Mouse (Mus musculus): ENCODE measurements around the gene Efna3. TPM values are rescaled to one million over a fixed set of nuclear protein-coding genes. Genes with fewer than 3 reads are reported as not detected.

Gene Efna3
- total and polyA plus RNA-seq, 2 experiments from 2014 or later, result 52.3 to 115 TPM

GRCm38 (mm10) chr3:89336529-89336928 lies 13.8 kb upstream of the Efna3 start:
- DNase-seq (ENCODE audit: low spot score) (no peak), ATAC-seq (ENCODE audit: low FRiP score) (no peak)
- Histone ChIP-seq H3K27me3 (ENCODE audit: insufficient read depth, low read length) (no peaks in the 10 kb centered on the region), H3K9ac (replicated peaks; ENCODE audit: low read length, poor library complexity, severe bottlenecking) (no peak overlapping the region), H3K4me2 (ENCODE audit: low read depth, low read length, poor library complexity, severe bottlenecking) (peak overlapping the region; percentile 98), H3K27ac (ENCODE audit: low read depth, low read length) (no peak overlapping the region), H3K4me3 (ENCODE audit: low read depth, low read length) (peak overlapping the region; percentile 80; the same call in 1 of the 2 replicates), H3K36me3 (ENCODE audit: insufficient read depth, low read length) (peaks cover 2% of the 10 kb centered on the region; the same call in 1 of the 2 replicates), H3K9me3 (ENCODE audit: low read length) (no peaks in the 10 kb centered on the region), H3K4me1 (ENCODE audit: insufficient read depth, low read length) (peaks cover 7% of the 10 kb centered on the region; the same call in 1 of the 2 replicates)
- 20% methylated on average over 6 of the region's 6 CpGs for WGBS
- no peak for TF ChIP-seq CTCF (IDR thresholded peaks at IDR 0.05)

DNA sequence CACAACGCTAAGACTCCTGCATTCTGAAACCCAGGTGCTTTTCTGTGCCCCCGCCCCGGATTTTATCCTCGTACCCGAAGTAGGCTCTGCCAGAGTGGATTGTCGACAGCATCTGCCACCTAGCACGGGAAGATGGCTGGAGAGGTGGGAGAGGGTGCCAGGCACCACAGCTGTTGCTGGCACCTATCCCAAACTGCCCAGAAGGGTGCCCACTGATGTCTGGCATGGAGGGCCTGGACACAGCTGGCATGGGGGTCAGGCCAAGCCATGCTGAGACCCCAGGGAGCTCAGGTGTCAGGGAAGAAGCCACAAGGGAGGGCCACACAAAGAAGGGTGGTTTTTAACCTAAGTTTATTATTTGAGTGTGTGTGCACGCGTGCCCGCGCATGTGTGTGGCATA lies 10.3 kb upstream of the Efna3 start:
- Histone ChIP-seq H3K36me3 (ENCODE audit: insufficient read depth, low read length) (no peaks in the 10 kb centered on the region), H3K9ac (replicated peaks; ENCODE audit: low read length, poor library complexity, severe bottlenecking) (no peak overlapping the region), H3K27me3 (ENCODE audit: insufficient read depth, low read length) (no peaks in the 10 kb centered on the region), H3K9me3 (ENCODE audit: low read length) (no peaks in the 10 kb centered on the region), H3K4me1 (ENCODE audit: insufficient read depth, low read length) (peaks cover 7% of the 10 kb centered on the region; the same call in 1 of the 2 replicates), H3K27ac (ENCODE audit: low read depth, low read length) (no peak overlapping the region), H3K4me2 (ENCODE audit: low read depth, low read length, poor library complexity, severe bottlenecking) (no peak overlapping the region; the same call in 1 of the 2 replicates), H3K4me3 (ENCODE audit: low read depth, low read length) (no peak overlapping the region)
- DNase-seq (ENCODE audit: low spot score) (peak; percentile 34), ATAC-seq (ENCODE audit: low FRiP score) (no peak)
- WGBS, result 48% methylated on average over 11 of the region's 11 CpGs
- no peak for TF ChIP-seq CTCF (IDR thresholded peaks at IDR 0.05)

GRCm38 (mm10) chr3:89332476-89332875 lies 9.7 kb upstream of the Efna3 start:
- H3K4me2 ChIP-seq (ENCODE audit: low read depth, low read length, poor library complexity, severe bottlenecking), result 0 out of 2 replicates have a peak overlapping the region, but pooled peaks have one; percentile 4
- TF ChIP-seq CTCF (IDR thresholded peaks at IDR 0.05), result no peak
- H3K36me3 ChIP-seq (ENCODE audit: insufficient read depth, low read length), result no peaks in the 10 kb centered on the region
- no peaks in the 10 kb centered on the region for H3K27me3 ChIP-seq (ENCODE audit: insufficient read depth, low read length)
- H3K9ac ChIP-seq (replicated peaks; ENCODE audit: low read length, poor library complexity, severe bottlenecking), result no peak overlapping the region
- no peak overlapping the region for H3K4me3 ChIP-seq (ENCODE audit: low read depth, low read length)
- 19% methylated on average over 12 of the region's 12 CpGs for WGBS
- peak; percentile 35; the same call in 1 of the 2 replicates for ATAC-seq (ENCODE audit: low FRiP score)
- H3K9me3 ChIP-seq (ENCODE audit: low read length), result no peaks in the 10 kb centered on the region
- H3K27ac ChIP-seq (ENCODE audit: low read depth, low read length), result no peak overlapping the region
- no peak for DNase-seq (ENCODE audit: low spot score)
- H3K4me1 ChIP-seq (ENCODE audit: insufficient read depth, low read length), result peaks cover 7% of the 10 kb centered on the region; the same call in 1 of the 2 replicates

- 18% methylated on average over 10 of the region's 10 CpGs for WGBS
Observed at GRCm38 (mm10) chr3:89332013-89332412, 9.2 kb upstream of the Efna3 start.

GRCm38 (mm10) chr3:89331561-89331960 lies 8.8 kb upstream of the Efna3 start:
- no peak for DNase-seq (ENCODE audit: low spot score)

More at GRCm38 (mm10) chr3:89332013-89332412, 9.2 kb upstream of the Efna3 start:
- H3K4me2 ChIP-seq (ENCODE audit: low read depth, low read length, poor library complexity, severe bottlenecking), result 0 out of 2 replicates have a peak overlapping the region, but pooled peaks have one; percentile 4
- H3K9me3 ChIP-seq (ENCODE audit: low read length), result no peaks in the 10 kb centered on the region
- no peak overlapping the region for H3K27ac ChIP-seq (ENCODE audit: low read depth, low read length)
- H3K4me1 ChIP-seq (ENCODE audit: insufficient read depth, low read length), result peaks cover 5% of the 10 kb centered on the region; the same call in 1 of the 2 replicates
- H3K4me3 ChIP-seq (ENCODE audit: low read depth, low read length), result no peak overlapping the region
- no peaks in the 10 kb centered on the region for H3K36me3 ChIP-seq (ENCODE audit: insufficient read depth, low read length)
- TF ChIP-seq CTCF (IDR thresholded peaks at IDR 0.05), result no peak
- no peaks in the 10 kb centered on the region for H3K27me3 ChIP-seq (ENCODE audit: insufficient read depth, low read length)
- no peak overlapping the region for H3K9ac ChIP-seq (replicated peaks; ENCODE audit: low read length, poor library complexity, severe bottlenecking)
- ATAC-seq (ENCODE audit: low FRiP score) (no peak), DNase-seq (ENCODE audit: low spot score) (peak; percentile 35)

GRCm38 (mm10) chr3:89330948-89331347 lies 8.2 kb upstream of the Efna3 start:
- ATAC-seq (ENCODE audit: low FRiP score) (peak; percentile 27; the same call in 1 of the 2 replicates), DNase-seq (ENCODE audit: low spot score) (peak; percentile 59)
- Histone ChIP-seq H3K9me3 (ENCODE audit: low read length) (no peaks in the 10 kb centered on the region), H3K9ac (replicated peaks; ENCODE audit: low read length, poor library complexity, severe bottlenecking) (no peak overlapping the region), H3K27ac (ENCODE audit: low read depth, low read length) (no peak overlapping the region), H3K4me3 (ENCODE audit: low read depth, low read length) (no peak overlapping the region), H3K36me3 (ENCODE audit: insufficient read depth, low read length) (no peaks in the 10 kb centered on the region), H3K4me1 (ENCODE audit: insufficient read depth, low read length) (peaks cover 5% of the 10 kb centered on the region; the same call in 1 of the 2 replicates), H3K4me2 (ENCODE audit: low read depth, low read length, poor library complexity, severe bottlenecking) (no peak overlapping the region), H3K27me3 (ENCODE audit: insufficient read depth, low read length) (no peaks in the 10 kb centered on the region)
- 26% methylated on average over 10 of the region's 10 CpGs for WGBS
- TF ChIP-seq CTCF (IDR thresholded peaks at IDR 0.05), result no peak

More at GRCm38 (mm10) chr3:89331561-89331960, 8.8 kb upstream of the Efna3 start:
- H3K4me1 ChIP-seq (ENCODE audit: insufficient read depth, low read length), result peaks cover 5% of the 10 kb centered on the region; the same call in 1 of the 2 replicates
- no peaks in the 10 kb centered on the region for H3K36me3 ChIP-seq (ENCODE audit: insufficient read depth, low read length)
- no peak overlapping the region for H3K9ac ChIP-seq (replicated peaks; ENCODE audit: low read length, poor library complexity, severe bottlenecking)
- no peak overlapping the region for H3K4me2 ChIP-seq (ENCODE audit: low read depth, low read length, poor library complexity, severe bottlenecking)
- no peak for TF ChIP-seq CTCF (IDR thresholded peaks at IDR 0.05)
- ATAC-seq (ENCODE audit: low FRiP score), result no peak
- 73% methylated on average over 13 of the region's 13 CpGs for WGBS
- H3K27ac ChIP-seq (ENCODE audit: low read depth, low read length), result no peak overlapping the region
- H3K4me3 ChIP-seq (ENCODE audit: low read depth, low read length), result no peak overlapping the region
- no peaks in the 10 kb centered on the region for H3K9me3 ChIP-seq (ENCODE audit: low read length)
- no peaks in the 10 kb centered on the region for H3K27me3 ChIP-seq (ENCODE audit: insufficient read depth, low read length)

Measured in midbrain, postnatal 0 days (tissue).